Mouse (Mus musculus) heart, adult 2 months (tissue): ENCODE data around the gene Pde4c.

Experiments used
- CTCF ChIP-seq: fragments of 200-600 bp; IDR thresholded peaks from 2 replicates; pipeline ENCODE4 v1.8.1; 2022; ENCODE audit warnings: antibody characterized with exemption, mild to moderate bottlenecking, moderate library complexity
- EP300 ChIP-seq: fragments of 200-500 bp; IDR thresholded peaks from 2 replicates; pipeline ENCODE4 v1.6.1; 2011; ENCODE audit warnings: low read depth, low read length, control low read depth; ENCODE audit not compliant: insufficient read depth
- POLR2A ChIP-seq: fragments of 200-500 bp; IDR thresholded peaks from 2 replicates; pipeline ENCODE4 v1.6.1; 2011; ENCODE audit warnings: mild to moderate bottlenecking, low read depth, low read length, control low read depth; ENCODE audit not compliant: insufficient read depth

- TF ChIP-seq CTCF = no peak
- no peak; the same call in 1 of the 2 replicates for TF ChIP-seq EP300
- TF ChIP-seq POLR2A = peak; percentile 43; the same call in 1 of the 2 replicates
These were observed 20.7 kb upstream of the Pde4c start for GRCm38 (mm10) chr8:70702842-70703182.
